Mouse (Mus musculus) C2C12 (cell line): ENCODE measurements around the gene Shmt2.

Experiments used
- CTCF ChIP-seq: IDR thresholded peaks from one replicate; pipeline ENCODE4 v1.5.1; 2011; ENCODE audit not compliant: control insufficient read depth, insufficient read depth, insufficient read length
- MAX ChIP-seq: IDR thresholded peaks from one replicate; pipeline ENCODE4 v1.6.1; 2011; ENCODE audit warnings: mild to moderate bottlenecking, control low read depth
- USF1 ChIP-seq: IDR thresholded peaks from one replicate; pipeline ENCODE4 v1.6.1; 2011; ENCODE audit warnings: low read depth, mild to moderate bottlenecking, control low read depth, moderate library complexity

GRCm38 (mm10) chr10:127543916-127544315, 21.7 kb upstream of the Shmt2 start:
- no peak for TF ChIP-seq CTCF
- TF ChIP-seq USF1 = peak; percentile 40
- TF ChIP-seq MAX = no peak
